Mouse (Mus musculus): ENCODE measurements at regions not wholly inside any gene's neighbourhood (a gene's known extent, or its start where the extent isn't known, plus 50 kb on each side); places are given as distances from the start of the nearest gene placed in this dataset.

DNA sequence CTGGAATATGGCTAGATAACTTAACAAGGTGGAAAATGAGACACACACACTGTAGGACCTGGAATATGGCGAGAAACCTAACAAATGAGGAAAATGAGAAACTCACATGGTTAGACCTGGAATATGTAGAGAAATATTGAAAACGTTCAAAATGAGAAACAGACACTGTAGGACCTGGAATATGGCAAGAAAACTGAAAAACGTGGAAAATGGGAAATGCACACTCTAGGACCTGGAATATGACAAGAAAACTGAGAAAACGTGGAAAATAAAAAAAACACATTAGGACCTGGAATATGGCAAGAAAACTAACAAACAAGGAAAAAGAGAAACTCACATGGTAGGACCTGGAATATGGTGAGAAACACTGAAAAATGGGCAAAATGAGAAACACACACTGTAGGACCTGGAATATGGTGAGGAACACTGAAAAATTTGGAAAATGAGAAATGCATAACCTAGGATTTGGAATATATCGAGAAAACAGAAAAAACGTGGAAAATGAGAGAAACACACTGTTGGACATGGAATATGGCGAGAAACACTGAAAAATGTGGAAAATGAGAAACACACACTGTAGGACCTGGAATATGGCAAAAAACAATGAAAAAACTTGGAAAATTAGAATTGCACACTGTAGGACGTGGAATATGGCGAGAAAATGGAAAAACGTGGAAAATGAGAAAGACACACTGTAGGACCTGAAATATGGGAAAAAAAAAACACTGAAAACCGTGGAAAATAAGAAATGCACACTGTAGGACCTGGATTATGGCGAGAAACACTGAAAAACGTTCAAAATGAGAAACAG is 77.3 kb upstream of the Vmn1r2 start:
- WGBS = 52% methylated on average over 13 of the region's 13 CpGs
- no peaks in the 10 kb centered on the region for H3K4me1 ChIP-seq (ENCODE audit: control insufficient read depth, insufficient read depth, low read length)
- no peak for DNase-seq

DNA sequence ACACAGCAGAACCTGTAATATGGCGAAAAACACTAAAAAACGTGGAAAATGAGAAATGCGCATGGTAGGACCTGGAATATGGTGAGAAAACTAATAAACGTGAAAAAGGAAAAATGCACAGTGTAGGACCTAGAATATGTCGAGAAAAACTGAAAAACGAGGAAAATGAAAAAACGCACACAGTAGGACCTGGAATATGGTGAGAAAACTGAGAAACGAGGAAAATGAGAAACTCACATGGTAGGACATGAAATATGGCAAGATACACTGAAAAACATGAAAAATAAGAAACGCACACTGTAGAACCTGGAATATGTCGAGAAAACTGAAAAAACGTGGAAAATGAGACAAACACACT is 76.8 kb upstream of the Vmn1r2 start:
- intact Hi-C loops (cut with DNase I) = no loop called here
- Histone ChIP-seq H3K9ac (ENCODE audit: low read depth, low read length) (no peak overlapping the region), H3K27me3 (ENCODE audit: control insufficient read depth, insufficient read depth, low read length) (no peaks in the 10 kb centered on the region), H3K79me2 (replicated peaks; ENCODE audit: control insufficient read depth, insufficient read depth, low read length) (no peaks in the 10 kb centered on the region), H3K36me3 (ENCODE audit: control insufficient read depth, insufficient read depth, low read length) (no peaks in the 10 kb centered on the region), H3K4me1 (ENCODE audit: control insufficient read depth, insufficient read depth, low read length) (no peaks in the 10 kb centered on the region), H3K27ac (no peak overlapping the region), H3K4me3 (no peak overlapping the region)
- TF ChIP-seq POLR2A (IDR thresholded peaks at IDR 0.05; ENCODE audit: insufficient read depth, low read depth, low read length) = no peak
- no peak for TF ChIP-seq EP300 (IDR thresholded peaks at IDR 0.05; ENCODE audit: insufficient read depth, low read depth, low read length)
- no peak for DNase-seq
- 68% methylated on average over 11 of the region's 11 CpGs for WGBS

More for the DNA sequence above, 77.3 kb upstream of the Vmn1r2 start:
- intact Hi-C loops (cut with DNase I) = no loop called here
- H3K36me3 ChIP-seq (ENCODE audit: control insufficient read depth, insufficient read depth, low read length) = no peaks in the 10 kb centered on the region
- H3K27me3 ChIP-seq (ENCODE audit: control insufficient read depth, insufficient read depth, low read length) = no peaks in the 10 kb centered on the region
- no peak overlapping the region for H3K4me3 ChIP-seq
- no peak overlapping the region for H3K9ac ChIP-seq (ENCODE audit: low read depth, low read length)
- no peak for TF ChIP-seq CTCF (IDR thresholded peaks at IDR 0.05)
- no peak for TF ChIP-seq EP300 (IDR thresholded peaks at IDR 0.05; ENCODE audit: insufficient read depth, low read depth, low read length)
- no peak for TF ChIP-seq POLR2A (IDR thresholded peaks at IDR 0.05; ENCODE audit: insufficient read depth, low read depth, low read length)
- H3K79me2 ChIP-seq (replicated peaks; ENCODE audit: control insufficient read depth, insufficient read depth, low read length) = no peaks in the 10 kb centered on the region
- no peak overlapping the region for H3K27ac ChIP-seq

DNA sequence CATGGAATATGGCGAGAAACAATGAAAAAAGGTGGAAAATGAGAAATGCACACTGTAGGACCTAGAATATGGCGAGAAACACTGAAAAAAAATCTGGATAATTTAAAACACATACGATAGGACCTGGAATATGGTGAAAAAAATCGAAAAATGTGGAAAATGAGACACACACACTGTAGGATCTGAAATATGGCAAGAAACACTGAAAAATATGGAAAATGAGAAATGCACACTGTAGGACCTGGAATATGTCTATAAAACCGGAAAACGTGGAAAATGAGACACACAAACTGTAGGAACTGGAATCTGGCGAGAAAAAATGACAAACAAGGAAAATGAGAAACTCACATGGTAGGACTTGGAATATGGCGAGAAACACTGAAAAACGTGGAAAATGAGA is 76.4 kb upstream of the Vmn1r2 start:
- DNase-seq = no peak
- Histone ChIP-seq H3K79me2 (replicated peaks; ENCODE audit: control insufficient read depth, insufficient read depth, low read length) (no peaks in the 10 kb centered on the region), H3K27ac (no peak overlapping the region), H3K36me3 (ENCODE audit: control insufficient read depth, insufficient read depth, low read length) (no peaks in the 10 kb centered on the region), H3K9ac (ENCODE audit: low read depth, low read length) (no peak overlapping the region), H3K4me1 (ENCODE audit: control insufficient read depth, insufficient read depth, low read length) (no peaks in the 10 kb centered on the region), H3K27me3 (ENCODE audit: control insufficient read depth, insufficient read depth, low read length) (no peaks in the 10 kb centered on the region), H3K4me3 (no peak overlapping the region)
- no peak for TF ChIP-seq CTCF (IDR thresholded peaks at IDR 0.05)
- no peak for TF ChIP-seq POLR2A (IDR thresholded peaks at IDR 0.05; ENCODE audit: insufficient read depth, low read depth, low read length)
- TF ChIP-seq EP300 (IDR thresholded peaks at IDR 0.05; ENCODE audit: insufficient read depth, low read depth, low read length) = no peak
- intact Hi-C loops (cut with DNase I) = no loop called here
- WGBS = 64% methylated on average over 9 of the region's 9 CpGs

Small RNAs in the stretch of these regions (microRNA-seq; reads per million reads assigned to microRNA genes)
- 0 reads per million in 2 experiments for gene Gm27878
